Mouse (Mus musculus) cerebellum, adult 11 months (tissue): Measurements from ENCODE around the gene C8g.

Experiments used
- DNase-seq: peaks from one replicate; pipeline ENCODE4 v3.0.0; 2022

C8g gene

GRCm38 (mm10) chr2:25501593-25502486 lies at the start of gene C8g:
Gene C8g (minus strand): TSS chr2:25501719.
- DNase-seq = peak; percentile 45

- DNase-seq = peak; percentile 54
Observed at GRCm38 (mm10) chr2:25551186-25551585, 49.7 kb upstream of the C8g start.

DNA sequence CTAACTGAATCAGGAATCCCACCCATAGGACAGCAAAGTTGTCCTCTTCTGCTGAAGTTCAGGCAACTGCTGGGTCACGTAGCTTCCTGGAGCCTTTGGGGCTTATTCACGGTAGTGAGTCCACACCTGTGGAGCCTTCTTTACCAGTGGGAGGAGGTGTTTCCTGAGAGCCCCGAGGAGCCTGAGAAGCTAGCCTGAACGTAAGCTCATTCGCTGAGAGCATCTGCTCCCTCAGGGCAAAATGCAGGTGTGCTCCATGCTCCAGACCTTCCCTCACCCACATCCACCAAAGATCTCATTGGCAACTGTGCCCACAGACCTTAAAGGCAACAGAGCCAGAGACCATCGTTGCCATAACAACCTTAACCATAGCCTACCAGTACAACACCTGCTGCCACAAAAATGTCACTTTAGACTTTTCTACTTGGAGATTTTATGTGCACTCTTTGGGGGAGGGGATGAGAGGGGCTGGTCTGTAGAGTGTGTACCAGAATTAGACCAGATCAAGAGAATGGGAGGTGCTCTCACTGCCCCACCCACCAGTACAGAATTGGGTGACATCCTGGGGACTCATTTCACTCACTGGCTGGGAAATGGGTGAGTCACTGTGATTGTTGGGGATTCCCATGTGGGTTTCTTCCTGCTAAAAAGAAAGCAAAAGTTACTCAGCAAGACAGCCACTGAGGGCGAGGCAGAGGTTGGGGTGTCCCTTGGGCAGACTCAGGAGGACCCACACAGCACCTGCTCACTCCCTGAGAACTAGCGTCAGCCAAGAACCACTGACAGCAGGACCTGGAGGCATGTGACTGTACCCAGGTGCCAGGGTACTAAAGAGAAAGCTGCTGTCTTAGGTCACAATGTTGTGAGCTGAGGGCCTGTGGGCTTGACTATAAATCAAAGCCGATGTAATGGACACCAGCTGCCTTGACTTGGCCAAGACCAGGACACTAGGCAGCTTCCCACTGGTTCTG lies 47.8 kb upstream of the C8g start:
- DNase-seq = no peak

GRCm38 (mm10) chr2:25546811-25547491 lies 45.4 kb upstream of the C8g start, which contains the start of gene Traf2:
Gene Traf2 (minus strand): TSS chr2:25546940.
- DNase-seq = peak; percentile 98

DNA sequence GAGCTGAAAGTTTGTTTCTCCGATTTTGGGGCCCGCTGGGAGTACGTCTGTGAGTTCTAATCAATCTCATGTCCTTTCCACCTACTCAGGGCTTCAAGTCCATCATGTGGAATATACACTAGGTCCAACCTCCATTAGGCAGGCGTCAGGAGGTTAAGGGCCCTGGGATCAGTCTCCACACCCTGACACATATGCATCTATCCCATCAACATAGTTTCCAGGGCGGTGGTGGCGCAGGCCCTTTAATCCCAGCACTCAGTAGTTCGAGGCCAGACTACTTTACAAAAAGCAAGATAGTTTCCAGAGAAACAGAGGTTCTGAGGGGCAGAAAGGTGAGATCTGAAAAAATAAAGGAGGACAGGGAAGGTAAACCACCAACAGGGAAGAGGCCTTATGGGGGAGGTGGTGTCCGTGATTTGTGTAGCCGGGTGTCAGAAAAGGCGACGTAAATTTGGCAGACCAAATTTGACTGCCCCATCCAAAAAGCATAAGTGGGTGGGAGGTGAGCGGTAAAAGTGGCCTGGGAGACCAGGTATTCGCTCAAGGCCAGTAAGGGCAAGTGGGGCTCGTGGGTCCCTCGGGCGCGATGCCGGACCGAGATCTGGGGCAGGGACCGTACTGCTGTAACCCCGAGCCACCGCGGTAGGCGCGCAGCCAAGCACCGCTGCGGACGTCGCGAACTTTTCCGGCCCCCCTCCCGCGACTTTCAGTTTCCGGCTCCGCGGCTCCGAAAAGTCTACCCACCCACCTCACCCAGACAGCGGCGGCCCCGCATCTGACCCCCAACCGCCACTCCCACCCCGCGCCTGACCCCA lies 44.7 kb upstream of the C8g start:
- no peak for DNase-seq

DNA sequence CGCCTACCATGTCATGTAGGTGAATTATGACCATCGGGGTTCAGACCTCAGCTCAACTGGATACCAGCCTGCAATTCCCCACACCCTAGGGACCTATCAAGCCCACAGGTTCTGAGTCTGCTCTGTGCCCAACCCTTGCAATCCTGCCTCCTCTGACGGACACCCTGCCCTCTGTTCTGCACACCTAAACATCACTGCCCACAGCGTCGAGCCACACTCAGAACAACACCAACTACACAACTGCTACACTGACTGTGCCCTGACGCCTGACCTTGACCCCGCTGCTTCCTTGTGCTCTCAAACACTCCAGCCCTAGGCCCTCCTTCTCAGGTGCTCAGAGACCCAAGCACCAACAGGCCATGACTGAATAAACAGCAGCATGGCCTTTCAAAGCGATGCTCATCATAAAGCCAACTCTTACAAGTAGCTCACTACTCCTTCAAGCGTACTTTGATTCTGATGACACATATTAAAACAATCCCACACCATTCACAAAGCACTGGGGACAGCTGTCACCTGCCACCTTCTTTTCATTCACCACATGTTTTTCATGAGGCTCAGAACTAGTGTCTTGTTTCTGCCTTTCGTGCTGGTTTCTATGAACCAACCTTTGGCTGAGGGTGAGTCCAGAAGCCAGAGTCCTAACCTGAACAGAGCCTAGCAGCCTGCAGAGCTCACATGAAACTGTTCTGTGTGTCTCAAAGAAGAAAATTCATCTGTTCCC lies 40.3 kb upstream of the C8g start:
- no peak for DNase-seq

- no peak for DNase-seq
Observed at GRCm38 (mm10) chr2:25540541-25540948, 39.0 kb upstream of the C8g start.

GRCm38 (mm10) chr2:25536531-25536930 lies 35.0 kb upstream of the C8g start:
- DNase-seq = no peak

DNA sequence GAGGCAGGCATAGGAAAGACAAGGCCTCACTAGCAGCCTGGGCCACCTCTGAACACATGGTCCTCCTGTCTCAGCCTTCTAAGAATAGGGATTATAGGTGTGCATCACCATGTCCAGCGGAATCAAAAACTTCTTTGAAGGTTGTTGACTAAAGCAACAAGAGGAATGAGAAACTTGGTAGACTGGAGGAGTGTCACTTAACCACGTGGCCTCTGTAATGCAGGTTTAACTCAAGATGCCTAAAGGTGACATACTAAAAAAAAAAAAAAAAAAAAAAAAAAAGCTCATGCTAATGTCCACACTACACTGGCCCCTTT lies 33.3 kb upstream of the C8g start:
- no peak for DNase-seq

GRCm38 (mm10) chr2:25534178-25534865 lies 32.8 kb upstream of the C8g start:
- DNase-seq = peak; percentile 72

DNA sequence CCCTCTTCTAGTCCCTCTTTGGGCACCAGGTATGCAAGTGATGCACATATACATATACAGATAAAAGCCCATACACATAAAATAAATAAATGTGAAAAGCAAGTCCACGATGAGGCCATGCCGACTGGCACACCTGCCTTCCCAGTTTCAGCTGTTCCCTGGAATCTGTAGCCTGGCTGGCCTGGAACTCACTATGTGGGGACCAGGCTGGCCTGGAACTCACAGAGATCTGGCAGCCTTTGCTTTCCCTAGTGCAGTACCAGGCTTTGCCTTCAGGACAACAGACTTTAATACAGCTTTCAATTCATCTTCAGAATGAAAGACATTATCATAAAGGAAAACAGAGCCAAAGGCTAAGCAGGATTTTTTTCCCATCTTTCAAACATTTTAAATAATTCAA lies 32.2 kb upstream of the C8g start:
- DNase-seq = no peak

- no peak for DNase-seq
Observed at GRCm38 (mm10) chr2:25526510-25527302, 25.2 kb upstream of the C8g start.

DNA sequence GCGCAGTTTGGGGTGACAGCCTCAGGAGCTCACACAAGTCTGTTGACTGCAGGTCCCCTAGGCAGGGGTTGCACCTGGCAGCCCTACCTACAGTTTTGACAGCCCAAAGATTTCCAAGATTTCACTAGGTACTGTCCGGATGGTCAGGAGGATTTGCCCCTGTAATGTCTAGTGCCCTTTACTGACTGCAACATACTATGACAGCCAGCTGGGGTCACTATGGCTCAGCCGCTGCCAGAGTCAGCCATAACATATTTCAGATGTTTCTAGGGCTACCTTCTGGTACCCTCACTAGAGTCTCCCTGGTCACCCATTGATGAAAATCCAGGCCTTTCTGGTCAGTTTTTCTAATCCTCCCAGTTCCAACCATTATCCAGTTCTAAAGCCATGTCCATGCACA lies 8.4 kb upstream of the C8g start:
- no peak for DNase-seq

GRCm38 (mm10) chr2:25506964-25507363 lies 5.4 kb upstream of the C8g start:
- DNase-seq = no peak

- no peak for DNase-seq
Observed at GRCm38 (mm10) chr2:25505860-25506259, 4.3 kb upstream of the C8g start.

DNA sequence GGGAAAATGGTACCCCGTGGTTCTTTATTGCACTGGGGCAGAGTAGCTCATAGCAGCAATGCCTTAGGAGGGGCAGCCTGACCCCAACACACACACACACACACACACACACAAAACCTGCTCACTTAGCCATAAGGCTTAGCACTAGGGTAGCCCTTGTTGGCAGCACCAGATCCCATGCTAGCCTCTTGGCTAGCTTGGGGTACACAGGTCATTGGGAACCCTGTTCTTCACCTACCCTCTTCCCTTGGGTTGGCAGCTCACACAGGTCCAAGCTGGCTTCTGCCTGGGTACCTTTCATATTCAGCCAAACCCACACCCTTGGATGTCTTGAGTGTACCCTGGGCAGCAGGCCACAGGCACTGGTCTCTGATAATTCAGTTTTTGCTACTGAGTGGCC lies 3.5 kb upstream of the C8g start:
- peak; percentile 10 for DNase-seq

DNA sequence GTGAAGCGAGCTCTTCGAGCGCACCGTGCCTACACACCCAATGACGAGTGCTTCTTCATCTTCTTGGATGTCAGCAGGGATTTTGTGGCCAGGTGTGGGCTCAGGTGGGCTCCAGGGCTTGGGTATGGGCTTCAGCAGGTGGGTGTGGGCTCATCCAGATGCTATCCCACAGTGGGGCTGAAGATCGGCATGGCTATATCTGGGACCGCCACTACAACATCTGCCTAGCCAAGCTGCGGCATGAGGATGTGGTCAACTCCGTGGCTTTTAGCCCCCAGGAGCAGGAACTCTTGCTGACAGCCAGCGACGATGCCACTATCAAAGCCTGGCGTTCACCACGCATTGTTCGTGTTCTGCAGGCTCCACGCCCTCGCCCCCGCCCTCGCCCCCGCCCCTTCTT lies 3.0 kb upstream of the C8g start:
- peak; percentile 7 for DNase-seq

- DNase-seq = no peak
Observed at GRCm38 (mm10) chr2:25502726-25503125, 1.2 kb upstream of the C8g start.

- peak; percentile 83 for DNase-seq
Observed at GRCm38 (mm10) chr2:25500576-25501405, 728 bp downstream of the C8g start, which contains the start of gene Fbxw5. Gene Fbxw5 (plus strand): TSS chr2:25500750.
